Mouse (Mus musculus) ES-E14 (cell line): Measurements from ENCODE around the gene Pcdh15.

Experiments used
- CHD2 ChIP-seq: IDR thresholded peaks from 2 replicates; pipeline ENCODE4 v1.6.1; 2014; ENCODE audit warnings: mild to moderate bottlenecking, low read depth, low read length, inconsistent platforms
- HCFC1 ChIP-seq: IDR thresholded peaks from 2 replicates; pipeline ENCODE4 v1.6.1; 2012; ENCODE audit warnings: low read length, inconsistent platforms, borderline replicate concordance; ENCODE audit not compliant: insufficient read depth
- ZC3H11A ChIP-seq: IDR thresholded peaks from 2 replicates; pipeline ENCODE4 v1.6.1; 2012; ENCODE audit warnings: low read depth, mild to moderate bottlenecking, inconsistent platforms, low read length, borderline replicate concordance

GRCm38 (mm10) chr10:73296456-73296855 lies 197.3 kb downstream of the Pcdh15 start:
- no peak for TF ChIP-seq ZC3H11A
- TF ChIP-seq CHD2, result no peak
- TF ChIP-seq HCFC1, result no peak
